Mouse (Mus musculus): ENCODE results near the gene Ptrh1.

Ptrh1 gene

GRCm38 (mm10) chr2:32775359-32776074 lies at the start of gene Ptrh1, which contains the start of gene Ttc16:
Gene Ptrh1, plus strand, starts transcription at chr2:32775786.
Gene Ttc16, minus strand, starts transcription at chr2:32775633.
- DNase-seq = peak; percentile 98

DNA sequence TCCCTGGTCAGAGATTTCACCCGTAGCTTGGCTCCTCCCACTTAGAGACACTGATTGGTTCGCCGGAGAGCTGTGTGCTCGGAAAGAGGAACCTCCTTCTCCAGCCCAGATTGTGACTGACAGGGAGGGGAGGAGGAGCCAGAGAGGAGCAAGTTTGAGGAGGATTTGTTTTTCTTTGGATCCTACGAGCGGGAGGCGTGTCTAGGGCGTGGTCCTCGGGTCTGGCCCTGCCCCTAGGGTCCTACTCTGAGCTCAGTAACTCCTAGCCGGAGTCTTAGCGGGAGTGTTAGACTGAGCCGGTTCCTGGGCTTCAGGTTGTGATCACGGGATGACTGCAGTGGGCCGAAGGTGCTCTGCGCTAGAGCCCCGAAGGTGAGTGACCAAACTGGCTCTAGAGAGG lies 48.2 kb upstream of the Ptrh1 start:
- peak; percentile 84 to 88 for DNase-seq

- no peak for DNase-seq
Observed at GRCm38 (mm10) chr2:32728463-32728862, 47.1 kb upstream of the Ptrh1 start.

DNA sequence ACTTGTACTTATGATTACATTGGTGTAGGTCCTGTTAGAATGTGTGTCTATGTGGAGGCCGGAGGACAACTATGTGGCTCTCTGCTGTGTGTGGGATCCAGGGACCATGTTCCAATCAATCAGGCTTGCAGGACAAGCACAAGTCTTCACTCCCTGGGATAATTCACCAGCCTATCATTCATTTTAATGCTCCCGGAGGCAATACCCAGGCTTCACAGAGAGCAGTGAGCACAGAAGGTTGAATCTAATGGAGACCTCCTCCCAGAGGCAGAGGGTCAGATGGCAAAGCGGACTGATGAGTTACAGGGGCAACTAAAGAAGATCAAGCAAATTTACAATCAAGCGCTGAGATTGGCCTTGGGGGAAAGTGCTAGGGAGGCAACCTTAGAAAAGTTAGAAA lies 46.0 kb upstream of the Ptrh1 start:
- no peak for DNase-seq

GRCm38 (mm10) chr2:32730854-32731253 lies 44.7 kb upstream of the Ptrh1 start:
- no peak for DNase-seq

DNA sequence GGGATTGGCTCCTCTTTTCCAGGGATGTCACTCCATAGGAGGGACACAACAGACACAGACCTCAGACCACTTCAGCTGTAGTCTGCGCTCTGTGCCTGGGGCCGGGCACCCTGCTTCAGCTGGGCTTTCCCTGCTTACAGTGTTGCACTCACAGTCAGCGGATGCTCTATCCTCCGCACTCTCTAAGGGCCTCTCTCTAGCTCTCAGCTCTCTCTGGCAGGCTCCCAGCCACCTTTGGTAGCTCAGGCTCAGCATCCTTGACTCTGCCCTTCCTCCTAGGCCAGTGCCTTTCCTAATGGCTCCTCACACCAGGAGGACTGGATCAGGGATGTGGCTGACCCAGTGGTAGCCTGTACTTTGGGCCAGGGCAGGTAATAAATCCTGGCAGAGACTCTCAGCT lies 43.7 kb upstream of the Ptrh1 start:
- no peak for DNase-seq

DNA sequence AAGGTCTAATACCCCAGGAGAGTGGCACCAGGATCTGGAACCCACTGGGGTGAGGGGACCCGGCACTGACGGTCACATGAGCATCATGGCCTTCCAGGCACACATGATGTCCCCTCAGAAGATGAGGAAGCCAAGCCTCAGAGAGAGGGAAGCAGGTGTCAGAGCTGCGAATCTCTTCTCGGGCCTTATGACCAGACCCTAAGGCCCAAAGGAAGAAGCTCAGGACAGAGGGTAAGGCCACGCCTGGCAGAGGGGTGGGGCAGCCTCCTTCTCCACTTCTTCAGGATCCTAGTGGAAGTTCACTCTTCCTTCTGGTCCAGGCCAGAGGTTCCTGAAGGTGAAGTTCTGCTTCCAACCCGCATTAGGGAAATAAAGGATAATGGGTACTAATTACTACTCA lies 42.9 kb upstream of the Ptrh1 start:
- DNase-seq = no peak

DNA sequence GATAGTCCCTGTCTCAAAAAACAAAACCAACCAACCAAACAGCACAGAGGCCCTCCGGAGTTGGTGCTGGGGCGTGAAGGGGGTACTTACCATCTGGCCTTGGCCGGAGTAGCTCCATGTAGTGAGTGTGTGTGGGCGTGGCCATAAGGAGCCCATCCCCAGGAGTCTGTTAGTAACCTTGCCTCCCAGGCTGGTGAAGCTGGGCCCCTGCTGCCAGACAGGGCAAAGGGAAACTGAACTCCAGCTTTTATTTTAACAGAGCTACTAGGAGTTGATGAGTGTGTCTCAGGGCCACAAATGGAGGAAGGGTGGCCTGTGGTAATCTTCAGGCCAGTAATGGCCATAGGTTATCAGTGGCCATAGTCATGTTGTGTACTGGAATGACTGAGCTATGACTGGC lies 41.1 kb upstream of the Ptrh1 start:
- DNase-seq = no peak

- no peak for DNase-seq
Observed at GRCm38 (mm10) chr2:32734933-32735332, 40.7 kb upstream of the Ptrh1 start.

DNA sequence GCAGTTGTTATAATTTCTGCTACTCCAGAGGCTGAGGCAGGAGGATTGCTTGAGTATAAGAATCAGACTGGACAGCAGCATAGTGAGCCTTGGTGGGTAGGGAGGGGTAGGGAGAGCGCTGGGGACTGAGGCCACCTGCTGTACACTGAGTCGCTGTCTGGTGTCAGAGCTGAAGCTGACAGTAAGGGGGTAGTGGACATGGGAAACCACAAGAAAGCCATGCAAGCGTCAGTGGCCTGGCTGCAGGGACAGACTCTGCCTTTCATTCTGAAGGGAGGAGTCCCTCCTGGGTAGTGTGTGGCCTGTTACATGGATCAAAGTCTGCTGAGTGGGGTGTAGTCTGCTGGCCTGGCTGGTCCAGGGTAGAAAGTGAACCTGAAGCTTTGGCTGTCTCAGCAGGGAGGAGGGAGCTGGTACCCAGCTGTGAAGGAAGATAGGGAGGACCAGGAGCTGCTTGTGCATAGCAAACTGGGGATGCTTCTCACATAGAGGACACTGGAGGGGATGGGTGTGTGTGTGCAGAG lies 39.2 kb upstream of the Ptrh1 start:
- no peak for DNase-seq

- DNase-seq = no peak
Observed at GRCm38 (mm10) chr2:32737008-32737407, 38.6 kb upstream of the Ptrh1 start.

DNA sequence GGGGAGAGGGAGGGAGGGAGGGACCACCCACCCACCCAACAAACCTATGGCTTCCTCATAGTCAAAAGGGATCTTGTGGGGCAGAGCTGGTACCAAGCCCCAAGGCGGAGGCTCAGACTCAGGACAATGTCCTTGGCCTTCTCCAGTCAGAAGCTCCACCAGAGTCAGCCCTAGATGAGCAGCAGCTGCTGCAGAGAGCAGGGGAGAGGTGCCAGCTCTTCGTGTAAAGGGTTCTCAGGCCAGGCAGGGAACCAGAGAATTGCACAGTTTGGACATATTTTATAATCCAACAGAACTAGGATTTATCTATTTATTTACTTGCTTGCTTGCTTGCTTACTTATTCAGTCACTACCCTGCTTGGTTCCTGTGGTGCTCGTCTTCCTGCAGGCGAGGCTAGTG lies 36.3 kb upstream of the Ptrh1 start:
- DNase-seq = no peak

DNA sequence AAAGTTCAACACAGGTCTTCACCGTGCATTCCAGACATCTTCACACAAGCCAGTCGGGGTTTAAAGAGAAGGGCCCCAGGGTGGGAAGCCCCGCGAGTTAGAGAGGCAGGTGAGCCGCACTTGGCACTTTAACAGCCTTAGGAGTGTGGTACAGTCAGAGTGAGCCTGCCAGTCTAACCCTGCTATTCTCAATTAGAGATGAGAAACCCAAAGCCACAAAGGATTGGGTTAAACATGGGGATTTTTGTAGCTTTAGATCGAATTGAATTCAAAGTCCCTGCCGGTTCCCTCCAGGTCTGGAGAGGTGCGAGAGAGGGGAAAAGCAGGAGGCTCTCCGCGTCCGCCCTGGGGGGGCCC lies 34.7 kb upstream of the Ptrh1 start, which contains the start of gene 6330409D20Rik:
Gene 6330409D20Rik, minus strand, starts transcription at position 101 of the 357 bp plus-strand sequence.
- no peak for DNase-seq

GRCm38 (mm10) chr2:32741273-32742172 lies 34.1 kb upstream of the Ptrh1 start:
- peak; percentile 81 to 83 for DNase-seq

GRCm38 (mm10) chr2:32742173-32742531 lies 33.4 kb upstream of the Ptrh1 start:
- peak; percentile 91 to 92 for DNase-seq

DNA sequence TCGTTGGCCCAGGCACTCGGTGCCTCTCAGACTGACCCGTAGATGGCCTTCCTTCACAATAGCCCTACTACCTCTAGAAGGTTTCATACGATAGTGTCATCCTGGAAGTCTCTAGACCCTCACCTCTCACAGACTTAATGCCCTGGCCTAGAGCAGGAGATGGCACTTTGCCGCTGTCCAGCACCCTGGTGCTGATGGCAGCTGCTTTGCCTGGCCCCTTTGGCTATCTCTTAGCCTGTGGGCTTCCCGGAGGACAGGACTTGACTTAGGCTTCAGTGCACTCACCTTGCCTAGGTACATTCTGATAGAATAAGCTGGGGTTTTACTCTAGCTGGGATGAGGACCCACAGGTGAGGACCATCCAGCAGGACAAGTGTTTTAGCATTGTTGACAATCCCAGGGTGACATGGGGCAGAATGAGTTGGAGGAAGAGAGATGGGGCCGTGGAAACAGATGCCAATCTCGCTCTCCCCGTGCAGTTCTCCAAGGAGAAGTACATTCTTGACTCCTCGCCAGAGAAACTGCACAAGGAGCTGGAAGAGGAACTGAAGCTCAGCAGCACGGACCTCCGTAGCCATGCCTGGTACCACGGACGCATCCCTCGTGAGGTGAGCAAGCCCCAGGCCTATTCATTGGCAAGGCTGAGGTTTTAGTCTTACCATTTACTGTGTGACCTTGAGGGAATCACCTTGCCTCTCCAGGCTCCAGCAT lies 31.2 kb upstream of the Ptrh1 start:
- no peak for DNase-seq

- no peak for DNase-seq
Observed at GRCm38 (mm10) chr2:32749082-32749481, 26.5 kb upstream of the Ptrh1 start.

GRCm38 (mm10) chr2:32750199-32750598 lies 25.4 kb upstream of the Ptrh1 start:
- DNase-seq = no peak

DNA sequence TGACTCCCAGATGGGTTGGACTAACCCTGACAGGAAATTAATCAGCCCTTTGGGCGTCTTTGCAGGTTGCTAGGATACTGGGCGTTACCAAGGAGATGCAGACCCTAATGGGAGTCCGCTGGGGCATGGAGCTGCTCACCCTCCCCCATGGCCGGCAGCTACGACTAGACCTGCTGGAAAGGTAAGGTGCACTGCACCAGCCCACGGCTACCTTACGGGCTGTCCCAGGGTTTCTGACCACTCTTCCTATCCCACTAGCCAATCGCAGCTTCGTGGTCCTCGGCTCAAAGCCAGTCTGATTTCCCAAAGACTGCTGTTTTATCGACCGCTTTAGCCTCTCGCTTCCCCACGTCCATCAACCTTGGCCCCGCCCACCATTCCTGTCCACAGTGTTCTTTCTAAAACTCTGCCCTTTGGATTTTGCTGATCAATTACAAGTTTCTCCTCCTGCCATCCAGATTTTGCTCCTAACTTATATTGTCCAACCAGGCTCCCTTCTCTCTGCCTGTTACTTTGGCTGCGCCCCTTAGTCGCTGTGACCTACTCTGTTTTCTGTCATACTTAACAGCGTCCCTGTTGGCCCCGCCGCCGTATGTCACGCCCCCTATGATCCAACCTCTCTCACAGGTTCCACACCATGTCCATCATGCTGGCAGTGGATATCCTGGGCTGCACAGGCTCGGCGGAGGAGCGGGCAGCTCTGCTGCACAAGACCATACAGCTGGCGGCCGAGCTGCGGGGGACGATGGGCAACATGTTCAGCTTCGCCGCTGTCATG lies 24.5 kb upstream of the Ptrh1 start:
- peak in 1 of 2 experiments; percentile 52 for DNase-seq

DNA sequence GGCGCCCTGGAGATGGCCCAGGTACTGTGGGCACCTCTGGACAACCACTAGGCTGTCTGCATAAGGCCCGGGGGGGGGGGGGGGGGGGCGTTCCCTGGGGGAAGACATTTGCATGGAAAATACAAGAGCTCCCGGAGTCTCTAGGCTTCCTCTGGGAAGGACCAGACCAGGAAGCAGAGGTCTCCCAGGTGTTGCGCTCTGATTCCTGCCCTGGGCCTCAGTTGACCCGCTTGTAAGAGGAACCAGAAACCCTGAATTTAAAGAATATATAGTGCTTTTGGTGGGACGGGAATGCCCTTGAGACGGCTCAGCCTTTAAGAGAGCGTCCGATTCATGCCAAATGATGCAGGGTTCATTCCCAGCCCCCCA lies 23.9 kb upstream of the Ptrh1 start:
- DNase-seq = no peak

GRCm38 (mm10) chr2:32752181-32752580 lies 23.4 kb upstream of the Ptrh1 start:
- DNase-seq = no peak

GRCm38 (mm10) chr2:32756674-32757055 lies 18.9 kb upstream of the Ptrh1 start:
- DNase-seq = no peak

All from cerebellum, postnatal 14 days (tissue).